Mouse (Mus musculus): Measurements from ENCODE around the gene Asb18. TPM values are rescaled to one million over a fixed set of nuclear protein-coding genes. Genes with fewer than 3 reads are reported as not detected.

The Asb18 gene
- total RNA-seq, 2 experiments from 2014 or later, result 1.5 TPM; not detected in 1

GRCm38 (mm10) chr1:89969714-89970110, 44.8 kb downstream of the Asb18 start:
- no peak for DNase-seq

DNA sequence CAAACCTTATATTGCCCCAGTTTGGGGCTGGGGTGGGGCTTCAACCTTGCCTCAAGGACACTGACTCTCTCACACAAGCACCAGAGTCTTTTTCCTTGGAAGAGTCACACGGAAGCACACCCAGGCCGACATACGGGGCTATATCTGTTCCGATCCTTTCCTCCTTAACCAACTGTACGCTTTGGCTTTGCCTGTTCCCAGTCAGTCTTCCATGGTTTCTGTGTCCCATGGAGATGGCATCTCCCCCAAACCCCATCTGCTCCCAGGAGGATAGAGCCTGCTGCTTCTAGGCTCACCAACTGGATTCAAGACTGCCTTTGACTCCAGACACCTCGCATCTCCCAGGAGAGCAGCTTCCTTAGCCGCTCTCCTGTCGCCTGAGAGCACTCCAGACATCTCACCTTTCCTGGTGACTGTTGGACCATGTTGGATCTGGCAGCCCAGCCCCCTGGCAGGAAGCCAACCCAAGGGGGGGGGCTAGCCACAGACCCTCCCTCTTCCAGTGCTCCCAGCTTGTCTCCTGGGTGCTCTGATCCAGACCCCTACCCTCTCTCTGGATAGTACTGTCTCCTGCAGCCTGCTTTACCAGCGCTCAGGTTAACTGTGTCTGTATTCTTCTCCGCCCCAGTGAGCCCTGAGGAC, 45.3 kb downstream of the Asb18 start:
- no peak for DNase-seq

DNA sequence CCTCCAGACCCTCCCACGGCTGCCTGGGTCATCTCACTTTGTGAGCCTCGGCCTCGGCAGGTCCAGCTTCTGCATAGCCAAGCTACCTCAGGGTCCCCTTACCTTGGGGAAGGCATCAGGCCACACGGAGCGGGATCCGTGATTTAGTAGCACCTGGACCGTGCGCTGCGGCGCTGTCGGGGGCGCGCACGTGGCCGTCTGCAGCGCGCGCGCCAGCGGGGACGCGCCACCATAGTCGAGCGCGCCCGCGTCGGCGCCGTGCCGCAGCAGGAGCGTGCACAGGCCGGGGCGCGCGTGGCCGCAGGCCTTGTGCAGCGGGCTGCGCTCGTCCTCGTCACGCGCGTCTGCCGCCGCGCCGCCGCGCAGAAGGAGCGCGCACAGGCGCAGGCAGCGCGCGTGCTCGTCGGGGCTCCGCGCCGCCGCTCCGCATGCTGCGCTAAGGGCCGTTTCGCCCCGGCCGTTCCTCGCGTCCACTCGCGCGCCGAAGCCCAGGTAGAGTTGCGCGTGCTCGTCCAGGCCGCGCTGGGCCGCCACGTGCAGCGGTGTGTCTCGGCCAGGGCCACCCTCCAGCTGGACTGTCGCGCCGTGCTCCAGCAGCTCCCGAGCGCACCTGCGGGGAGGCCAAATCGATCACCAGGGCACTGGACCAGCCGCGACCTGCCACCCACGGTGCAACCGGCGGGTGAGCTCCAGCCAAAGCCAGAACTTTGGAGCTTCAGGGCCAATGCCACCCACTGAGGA, 46.2 kb downstream of the Asb18 start:
- DNase-seq, result peak; percentile 16

DNA sequence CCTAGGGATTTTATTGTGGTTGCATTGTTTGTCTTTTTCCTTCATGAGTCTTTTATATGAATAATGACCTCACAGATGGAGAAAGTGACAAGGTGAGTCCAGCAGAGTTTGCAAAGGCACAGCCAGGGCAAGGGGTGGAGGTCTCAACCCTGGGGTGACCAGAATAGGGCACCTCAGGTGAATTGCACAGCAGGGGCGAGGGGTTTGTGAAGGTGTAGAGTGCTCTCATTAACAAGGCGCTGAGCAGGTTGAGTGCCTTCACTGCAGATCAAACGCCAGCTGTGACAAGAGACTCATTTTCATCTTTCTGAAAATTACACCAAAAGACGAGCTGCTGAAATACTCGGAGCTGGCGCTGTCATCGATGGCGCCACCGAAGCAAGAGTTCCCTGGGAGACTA, 46.9 kb downstream of the Asb18 start:
- no peak for DNase-seq

DNA sequence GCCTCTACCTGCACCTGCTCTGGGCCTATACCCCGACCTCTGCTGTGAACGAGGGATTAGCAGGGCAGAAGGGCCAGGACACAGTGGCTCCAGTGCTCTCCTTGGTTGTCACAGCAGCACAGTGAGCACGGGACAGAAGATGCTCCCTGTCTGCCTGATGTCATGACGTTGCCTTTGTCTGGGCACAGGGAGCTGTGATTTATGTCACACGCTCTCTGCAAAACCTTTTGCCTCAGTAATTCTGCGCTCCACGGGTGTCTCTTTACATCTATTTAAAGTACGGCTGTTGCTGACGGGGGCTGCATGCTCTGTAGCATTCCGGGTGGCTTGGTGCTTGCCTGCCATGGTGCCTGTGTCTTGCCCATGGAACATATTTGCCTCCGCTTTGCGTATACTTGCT, 50.0 kb downstream of the Asb18 start:
- DNase-seq, result no peak

DNA sequence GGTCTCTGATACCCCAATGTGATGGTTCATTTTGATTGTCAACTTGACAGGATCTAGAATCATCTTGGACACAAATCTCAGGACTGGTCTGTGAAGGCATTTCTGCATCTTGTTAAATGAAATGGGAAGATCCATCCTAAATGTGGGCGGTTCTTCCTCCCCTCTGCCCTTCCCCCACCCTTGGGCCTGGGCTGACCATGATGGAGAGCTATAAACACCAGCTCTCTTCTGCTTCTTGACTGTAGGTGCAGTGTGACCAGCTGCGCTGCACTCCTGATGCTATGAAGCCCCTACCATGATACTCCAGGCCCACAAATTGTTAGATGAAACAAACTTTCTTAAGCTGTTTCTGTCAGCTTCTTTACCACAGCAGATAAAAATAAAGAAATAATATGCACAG, 51.2 kb downstream of the Asb18 start:
- no peak for DNase-seq

GRCm38 (mm10) chr1:89962092-89962491, 52.4 kb downstream of the Asb18 start:
- DNase-seq, result no peak

- no peak for DNase-seq
Measured at GRCm38 (mm10) chr1:89959393-89959792, 55.1 kb downstream of the Asb18 start.

- peak; percentile 87 for DNase-seq
Measured at GRCm38 (mm10) chr1:89943202-89943601, 71.3 kb downstream of the Asb18 start.

DNA sequence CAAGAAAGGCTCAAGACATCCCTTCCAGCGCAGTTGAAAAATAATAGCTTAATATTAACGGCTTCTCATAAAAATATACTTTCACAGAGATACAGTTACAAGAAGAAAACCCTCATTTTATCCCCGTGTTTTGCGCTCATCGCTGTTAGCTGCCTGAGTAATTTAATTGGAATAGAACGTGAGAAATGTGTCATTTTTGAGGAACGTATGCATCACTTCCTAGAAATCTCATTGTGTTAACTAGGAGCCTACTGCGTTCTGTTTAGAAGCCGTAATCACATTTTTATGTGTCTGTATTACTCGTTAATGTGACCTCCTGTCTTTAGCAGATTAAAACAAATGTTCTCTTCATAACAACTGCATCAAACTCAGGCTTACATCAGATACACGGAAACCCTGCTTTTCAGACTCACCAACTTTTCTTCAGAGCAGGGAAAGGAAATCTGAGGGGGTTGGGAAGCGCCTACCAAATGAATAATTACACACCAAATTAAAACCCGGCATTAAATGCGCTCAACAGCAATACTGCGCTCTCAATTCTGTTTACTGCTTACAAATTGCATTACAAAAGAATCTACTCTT, 72.0 kb downstream of the Asb18 start:
- DNase-seq, result no peak

- DNase-seq, result no peak
Measured at GRCm38 (mm10) chr1:89941701-89942381, 72.6 kb downstream of the Asb18 start.

DNA sequence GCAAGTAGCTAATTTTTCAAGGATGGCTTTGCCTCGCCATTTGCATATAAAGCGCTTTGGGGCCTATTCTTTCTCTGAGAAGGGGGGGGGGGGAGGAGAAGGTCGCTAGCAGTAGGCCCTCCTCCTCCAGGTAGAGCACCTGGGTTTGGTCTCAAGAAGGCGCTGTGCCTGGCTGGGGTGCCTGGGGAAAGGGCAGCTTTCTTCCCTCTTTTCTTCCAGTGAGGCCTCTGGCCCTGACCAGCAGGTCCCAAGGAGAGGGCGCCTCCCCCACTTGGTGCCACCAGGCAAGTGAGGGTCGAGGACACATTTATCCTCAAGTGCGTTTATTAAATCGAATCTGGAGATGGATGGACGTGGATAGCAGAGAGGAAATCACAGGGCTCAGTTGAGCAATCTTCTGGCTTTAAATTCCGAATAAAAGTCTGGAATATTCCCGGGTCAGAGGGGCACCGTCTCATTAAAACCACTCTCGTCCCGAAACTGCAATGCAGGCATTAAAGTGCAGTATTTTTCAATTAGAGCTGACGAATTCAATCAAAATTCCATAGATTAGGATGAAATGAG, 73.4 kb downstream of the Asb18 start:
- DNase-seq, result no peak

DNA sequence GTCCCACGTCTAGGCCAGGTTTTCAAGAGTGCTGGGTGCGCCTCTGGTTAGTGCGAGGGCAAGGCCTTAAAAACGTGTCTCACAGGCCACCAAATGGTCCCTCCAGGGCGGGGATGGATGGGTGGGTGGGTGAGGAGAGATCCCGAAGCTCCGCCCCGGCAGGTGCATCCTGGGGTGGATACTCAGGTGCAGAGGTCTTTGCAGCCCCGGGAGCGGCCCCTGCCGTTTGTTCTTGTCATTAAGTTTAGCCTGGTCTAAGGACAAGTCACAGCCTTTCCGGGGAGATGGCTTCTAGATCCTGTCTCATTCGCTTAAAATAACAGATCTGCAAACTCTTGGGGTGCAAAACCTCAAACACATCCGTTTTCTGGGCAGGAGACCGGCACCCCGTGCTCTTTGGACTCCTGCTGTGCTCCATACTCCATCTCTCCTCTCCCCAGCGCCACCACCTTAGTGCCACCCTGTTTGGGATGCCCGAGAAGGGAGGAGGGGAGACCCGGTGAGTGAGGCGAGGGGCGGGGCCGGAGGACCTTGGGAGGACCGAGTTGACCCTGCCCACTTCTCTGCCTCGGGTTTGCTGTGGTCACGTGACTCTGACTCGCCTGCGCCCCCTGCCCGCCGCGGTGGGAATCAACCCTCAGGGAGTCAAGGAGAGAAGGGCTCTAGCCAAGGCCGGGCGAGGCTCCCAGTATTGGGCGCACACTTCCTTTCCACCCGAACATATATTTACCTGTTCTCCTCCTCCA, 74.3 kb downstream of the Asb18 start:
- peak; percentile 85 for DNase-seq

GRCm38 (mm10) chr1:89939596-89939960, 74.9 kb downstream of the Asb18 start:
- no peak for DNase-seq

- DNase-seq, result no peak
Measured at GRCm38 (mm10) chr1:89938884-89939595, 75.4 kb downstream of the Asb18 start.

DNA sequence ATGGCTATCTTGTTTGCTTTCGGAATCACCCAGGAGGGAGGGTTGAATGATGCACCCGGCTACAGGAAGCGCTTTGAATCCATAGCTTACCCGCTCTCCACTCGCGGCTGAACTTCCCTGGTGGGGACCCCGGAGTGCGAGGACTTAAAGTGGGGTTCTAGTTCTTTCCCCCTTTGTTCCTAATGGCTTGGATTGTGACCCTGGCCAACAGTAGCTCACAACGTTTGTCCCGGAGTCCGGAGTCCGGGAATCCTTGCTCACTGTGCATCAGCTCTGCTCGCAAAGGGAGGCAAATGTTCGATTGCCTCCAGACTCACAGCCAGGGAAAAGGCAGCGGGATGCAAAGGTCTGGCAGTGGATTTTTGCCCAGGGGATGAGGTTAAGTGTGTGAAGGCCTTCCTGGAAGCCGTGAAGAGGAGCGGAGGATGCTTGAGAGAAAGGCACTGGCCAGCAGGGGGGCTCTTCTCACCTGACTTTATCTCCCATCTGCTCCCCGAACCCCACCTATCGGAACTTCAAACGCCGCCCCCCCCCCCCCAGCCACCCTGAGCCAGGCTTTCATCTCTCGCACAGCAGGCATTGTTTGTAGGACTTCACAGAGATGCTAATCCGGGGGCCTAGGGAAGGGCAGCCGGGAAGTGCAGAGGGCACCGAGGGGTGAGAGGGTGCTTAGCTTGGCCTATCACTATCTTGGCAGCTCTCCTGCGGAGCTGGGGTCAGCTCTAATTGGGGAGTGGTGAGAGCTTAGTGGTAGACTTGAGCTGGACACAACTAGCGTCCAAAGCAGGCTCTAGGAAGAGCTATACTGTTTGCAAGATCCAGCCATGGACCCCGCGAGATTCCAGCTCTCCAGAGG, 78.7 kb downstream of the Asb18 start:
- no peak for DNase-seq

GRCm38 (mm10) chr1:89934316-89935260, 79.9 kb downstream of the Asb18 start:
- DNase-seq, result no peak

DNA sequence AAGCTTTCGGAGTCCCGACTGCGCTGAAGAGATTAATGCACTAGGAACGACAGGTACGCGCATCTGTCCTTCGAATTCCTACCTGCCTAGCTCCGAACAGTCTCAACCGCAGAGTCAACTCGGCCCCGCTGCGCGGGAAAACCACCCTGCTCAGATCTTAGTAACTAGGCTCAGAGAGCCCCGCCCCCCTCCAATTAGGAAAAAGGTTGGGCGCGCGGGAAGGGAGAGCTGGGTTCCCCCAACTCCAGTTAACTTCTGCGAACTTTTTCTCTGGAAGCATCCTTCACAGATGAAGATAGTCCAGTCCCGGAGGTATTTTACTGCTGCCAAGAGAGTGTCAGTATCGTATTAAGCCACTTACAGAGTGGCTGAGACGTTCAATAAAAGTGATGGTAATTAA, 80.7 kb downstream of the Asb18 start:
- DNase-seq, result no peak

- no peak for DNase-seq
Measured at GRCm38 (mm10) chr1:89933028-89933427, 81.4 kb downstream of the Asb18 start.

All from adrenal gland, postnatal 10 days (tissue).